Mouse (Mus musculus): Measurements from ENCODE around the gene Ktn1.

Gene Ktn1

DNA sequence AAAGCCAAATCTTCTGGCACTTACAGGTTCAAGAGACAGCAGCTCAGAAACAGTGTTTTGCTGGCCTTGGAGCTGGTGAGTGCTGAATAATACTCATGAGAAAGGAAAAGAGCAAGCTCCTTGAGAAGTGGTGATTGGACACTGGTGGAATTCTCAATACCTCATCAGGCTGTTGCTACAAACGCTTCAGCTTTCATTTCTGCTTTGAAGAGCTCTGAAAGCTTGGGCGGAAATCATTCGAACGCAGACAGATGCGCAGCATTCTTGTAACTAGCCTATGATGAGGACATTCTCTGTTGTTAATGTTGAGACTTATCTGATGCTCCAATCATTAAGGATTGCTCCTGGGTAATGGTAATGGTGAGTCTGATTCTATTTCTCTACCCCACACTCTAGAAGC is at the start of gene Ktn1:
TSS of gene Ktn1 (plus strand) at position 231 of the 400 bp plus-strand sequence.
- no peak for DNase-seq

DNA sequence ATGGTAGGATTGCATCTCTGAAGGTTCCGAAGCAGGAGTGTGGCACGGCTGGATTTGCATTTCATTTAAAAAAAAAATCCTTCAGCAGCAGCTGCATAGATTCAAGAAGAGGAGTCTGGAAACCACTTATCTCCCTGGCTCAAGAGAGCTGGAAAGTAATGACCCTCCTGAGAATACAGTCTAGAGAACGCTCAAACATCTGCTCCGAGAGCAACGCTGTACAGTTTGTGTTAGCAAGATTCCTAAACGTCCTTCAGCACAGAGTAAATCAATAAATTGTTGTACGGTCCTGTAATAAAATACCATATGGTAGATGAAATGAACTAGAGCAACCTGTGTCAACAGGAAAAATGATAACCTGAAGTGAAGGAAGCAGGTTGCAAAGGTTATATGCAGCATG is 35.0 kb upstream of the Ktn1 start:
- no peak for DNase-seq

DNA sequence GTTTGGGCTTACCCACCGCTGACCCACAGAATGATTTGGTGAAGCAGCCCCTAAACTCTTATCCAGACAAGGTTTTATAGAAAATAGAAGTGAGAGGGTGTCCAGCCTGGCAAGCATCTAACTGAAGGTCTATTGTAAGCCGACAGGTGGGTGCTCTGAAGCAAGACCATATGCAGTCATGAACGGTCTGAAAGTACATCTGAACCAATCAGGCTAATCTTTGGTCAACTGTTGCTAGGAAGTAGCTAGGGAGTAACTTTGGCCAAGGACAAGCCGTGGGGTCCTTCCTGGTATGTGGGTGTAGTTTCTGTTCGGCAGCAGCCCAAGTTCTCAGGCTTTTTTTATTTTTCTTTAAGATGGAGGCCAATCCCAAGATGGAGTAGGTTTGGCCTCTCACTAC is 29.4 kb upstream of the Ktn1 start:
- no peak for DNase-seq

DNA sequence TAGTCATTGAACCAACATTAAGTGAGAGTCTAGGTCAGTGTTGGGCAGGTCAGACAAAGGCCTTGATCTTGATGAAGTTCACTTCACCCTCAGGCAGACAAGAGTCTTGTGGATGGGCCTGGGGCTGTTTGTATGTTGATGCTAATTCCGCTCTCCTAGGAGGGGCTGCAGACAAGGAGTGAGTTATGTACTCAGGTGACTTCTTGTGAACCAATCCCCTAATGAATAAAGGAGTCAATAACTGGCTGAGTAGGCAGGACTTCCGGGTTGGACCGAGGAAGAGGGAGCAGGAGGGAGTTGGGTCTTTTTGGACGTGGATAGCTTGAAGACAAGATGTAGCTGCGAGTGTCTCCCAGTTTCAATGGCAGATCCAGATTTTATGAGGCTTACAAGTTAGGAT is 26.3 kb upstream of the Ktn1 start:
- DNase-seq, result no peak

DNA sequence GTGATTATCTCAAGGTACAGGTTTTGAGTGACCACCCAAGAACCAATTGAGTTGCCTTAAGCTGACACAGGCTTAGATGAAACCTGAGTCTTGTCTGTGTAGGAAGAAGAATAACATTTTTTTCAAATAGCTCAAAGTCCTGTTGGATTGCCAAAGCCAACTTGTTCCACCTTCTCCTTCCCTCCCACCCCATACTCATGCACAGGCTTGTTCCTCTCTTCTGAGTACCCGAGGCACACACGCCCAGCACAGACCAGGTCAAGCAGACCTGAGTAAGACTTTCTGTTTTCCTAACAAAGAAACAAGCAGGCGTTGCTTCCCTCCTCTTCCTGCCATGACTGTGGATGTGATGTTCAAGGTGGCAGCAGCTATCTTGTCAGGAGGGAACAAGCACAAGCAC is 23.4 kb upstream of the Ktn1 start:
- DNase-seq, result no peak

DNA sequence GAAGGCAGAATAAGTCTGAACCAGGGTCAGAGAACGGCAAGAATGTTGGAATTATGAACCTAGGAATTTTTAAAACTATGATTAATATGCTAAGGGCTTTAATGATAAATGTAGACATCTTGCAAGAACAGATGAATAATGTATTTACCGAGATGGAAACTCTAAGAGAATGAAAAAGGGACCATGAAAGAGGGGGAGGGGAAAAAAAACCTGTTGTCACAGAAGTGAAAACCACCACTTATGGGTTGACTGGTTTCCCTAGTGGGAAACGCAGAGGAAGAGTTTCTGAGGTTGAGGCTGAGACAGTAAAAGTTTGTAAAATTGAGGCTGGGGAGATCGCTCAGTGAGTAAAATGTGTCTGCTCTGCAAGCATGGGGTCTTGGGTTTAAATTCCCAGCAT is 22.1 kb upstream of the Ktn1 start:
- no peak for DNase-seq

DNA sequence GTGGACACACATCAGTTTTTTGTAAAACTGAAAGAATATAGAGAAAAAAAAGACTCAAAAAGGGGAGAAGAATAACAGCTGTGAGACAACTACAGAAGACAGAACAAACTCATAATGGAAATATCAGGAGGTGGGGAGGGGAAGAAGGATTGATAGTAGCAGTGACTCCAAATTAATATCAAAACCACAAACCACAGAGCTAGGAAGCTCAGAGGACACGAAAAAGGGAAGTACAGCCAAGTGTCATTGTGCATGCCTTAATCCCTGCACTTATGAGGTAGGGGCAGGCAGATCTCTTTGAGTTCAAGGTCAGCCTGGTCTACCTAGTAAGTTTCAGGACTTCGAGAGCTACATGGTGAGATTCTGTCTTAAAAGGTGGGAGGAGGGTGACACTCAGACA is 21.4 kb upstream of the Ktn1 start:
- DNase-seq, result no peak

DNA sequence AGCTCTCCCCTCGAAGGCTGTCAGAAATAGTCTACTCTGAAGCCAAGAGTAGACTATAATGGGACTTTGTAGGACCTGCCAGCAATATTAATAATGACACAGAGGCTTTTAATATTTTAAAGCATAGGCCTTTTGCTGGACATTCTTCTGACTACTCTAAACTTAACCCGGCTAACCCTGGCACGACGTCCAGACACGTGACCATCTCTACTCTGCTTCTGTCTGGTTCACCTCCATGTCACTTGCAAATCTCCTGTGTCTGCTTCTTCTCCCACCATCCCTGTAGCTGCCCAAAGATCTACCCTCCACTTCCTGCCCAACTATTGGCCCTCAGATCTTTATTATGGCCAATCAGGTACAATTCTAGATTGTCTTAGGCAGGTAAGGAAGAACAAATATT is 20.9 kb upstream of the Ktn1 start:
- DNase-seq, result no peak

DNA sequence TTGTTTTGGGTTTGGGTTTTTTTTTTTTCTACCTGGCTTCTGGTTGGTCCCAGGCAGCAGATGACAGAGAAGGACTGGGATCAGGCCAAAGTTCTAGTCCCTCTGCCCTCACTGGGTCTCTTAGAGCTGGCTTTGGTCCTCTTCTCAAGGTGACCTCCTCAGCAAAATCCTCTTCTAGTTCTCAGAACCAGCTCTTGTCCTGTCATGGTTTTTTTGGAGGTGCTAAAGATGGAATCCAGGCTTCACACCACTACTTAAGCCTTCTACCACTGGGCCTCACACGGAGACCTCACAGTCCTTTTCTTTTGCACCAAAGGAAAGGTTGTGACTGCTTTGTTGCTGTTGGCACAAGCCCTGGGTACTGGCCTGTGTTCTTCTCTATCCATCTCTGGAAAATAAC is 15.8 kb upstream of the Ktn1 start:
- no peak for DNase-seq

DNA sequence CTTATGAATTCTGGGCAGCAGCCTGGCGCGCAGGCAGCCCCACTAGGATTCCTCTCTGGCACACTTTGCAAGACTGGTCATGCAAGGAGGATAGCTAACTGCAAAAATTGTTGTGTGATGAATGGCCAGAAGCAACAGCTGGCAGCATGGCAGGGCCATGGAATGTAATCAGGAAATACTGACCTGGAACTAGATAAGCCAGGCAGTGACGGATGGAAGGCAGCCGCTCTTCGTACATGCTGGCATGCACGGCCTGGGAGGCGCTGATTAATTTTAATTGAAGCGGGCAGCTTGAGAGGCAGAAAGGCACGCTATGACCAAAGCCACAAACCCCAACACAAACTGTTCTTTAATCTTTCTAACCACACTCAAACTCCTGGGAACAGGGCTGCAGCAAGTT is 13.8 kb upstream of the Ktn1 start:
- DNase-seq, result no peak

DNA sequence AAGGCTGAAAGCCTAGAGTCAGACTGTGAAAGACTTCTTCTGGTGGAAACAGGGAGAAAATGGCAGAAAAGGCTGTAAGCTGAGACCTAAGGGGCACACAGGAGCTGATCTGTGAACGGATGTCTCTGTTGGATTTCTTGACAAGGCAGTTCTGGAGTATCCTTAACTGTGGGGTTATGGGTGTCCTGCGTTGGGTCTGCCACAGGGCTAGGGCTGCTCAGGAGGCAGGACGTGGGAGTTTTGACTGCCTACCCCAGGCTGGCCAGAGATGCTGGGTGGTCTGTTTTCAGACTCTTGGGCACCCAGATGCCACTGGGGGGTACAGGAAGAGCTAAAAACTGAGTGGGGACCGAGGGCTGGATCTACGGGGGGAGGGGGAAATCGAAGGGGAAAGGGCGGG is 13.4 kb upstream of the Ktn1 start:
- DNase-seq, result no peak

DNA sequence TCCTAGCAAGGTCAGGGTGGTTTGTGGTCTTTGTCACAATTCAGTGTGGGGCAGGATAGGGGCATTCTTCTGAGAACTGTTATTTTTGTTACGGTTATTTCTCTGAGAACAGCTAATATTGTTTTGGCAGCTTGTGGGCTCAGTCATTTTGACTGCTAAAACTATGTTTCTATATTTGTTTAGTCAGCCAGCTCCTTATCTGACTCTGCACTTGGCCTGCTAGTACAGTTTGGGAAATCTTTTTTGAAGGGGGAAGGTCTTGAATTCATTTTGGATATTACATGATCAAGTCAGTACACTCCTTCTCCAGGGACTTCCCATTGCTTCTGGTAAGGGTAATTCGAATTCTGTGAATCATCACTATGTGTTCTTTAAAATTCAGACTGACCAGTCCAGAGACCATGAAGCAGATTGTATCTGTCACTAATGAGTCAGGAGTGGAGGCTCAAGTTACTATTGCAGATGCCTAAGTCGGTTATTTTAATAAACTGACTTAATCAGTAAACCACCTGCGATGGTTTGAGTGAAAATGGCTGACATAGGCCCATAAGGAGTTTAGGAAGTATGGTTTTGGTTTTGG is 9.8 kb upstream of the Ktn1 start:
- no peak for DNase-seq

DNA sequence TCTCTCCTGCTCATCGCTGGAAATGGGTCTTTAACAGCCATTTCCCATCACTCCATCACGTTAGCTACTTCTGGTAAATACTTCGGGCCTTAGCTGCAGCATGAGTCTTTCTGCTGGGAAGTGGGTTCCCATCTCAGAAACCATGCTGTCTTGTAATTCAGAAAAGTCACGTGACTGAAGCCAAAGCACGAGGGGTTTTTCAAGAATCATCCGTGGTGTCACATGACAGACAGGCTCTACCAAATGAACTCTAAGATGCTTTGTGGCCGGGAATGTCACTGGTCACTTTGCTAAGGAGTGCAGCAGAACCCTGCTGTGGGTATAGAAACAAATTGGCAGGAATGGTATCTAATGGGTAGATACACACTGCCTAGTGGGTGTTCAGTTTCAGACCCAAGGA is 2.6 kb upstream of the Ktn1 start:
- DNase-seq, result no peak

DNA sequence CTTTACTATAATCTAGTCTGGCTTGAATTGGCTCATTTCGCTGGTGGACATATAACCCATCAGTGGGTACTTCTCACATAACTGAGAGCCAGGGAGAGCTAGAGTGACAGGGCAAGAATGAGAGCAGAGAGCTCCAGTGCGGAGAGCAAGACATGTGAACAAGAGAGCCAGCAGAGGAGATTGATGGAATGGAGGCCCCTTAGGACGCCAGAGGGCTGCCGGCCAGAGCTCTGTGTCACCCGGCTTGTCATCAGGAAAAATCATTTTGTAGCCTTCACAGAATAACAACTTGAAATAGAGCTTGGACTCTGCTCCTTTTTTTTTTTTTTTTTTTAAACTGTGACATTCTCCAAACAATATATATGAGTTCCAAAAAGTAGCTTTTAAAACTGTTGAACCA is 2.0 kb upstream of the Ktn1 start:
- DNase-seq, result no peak

DNA sequence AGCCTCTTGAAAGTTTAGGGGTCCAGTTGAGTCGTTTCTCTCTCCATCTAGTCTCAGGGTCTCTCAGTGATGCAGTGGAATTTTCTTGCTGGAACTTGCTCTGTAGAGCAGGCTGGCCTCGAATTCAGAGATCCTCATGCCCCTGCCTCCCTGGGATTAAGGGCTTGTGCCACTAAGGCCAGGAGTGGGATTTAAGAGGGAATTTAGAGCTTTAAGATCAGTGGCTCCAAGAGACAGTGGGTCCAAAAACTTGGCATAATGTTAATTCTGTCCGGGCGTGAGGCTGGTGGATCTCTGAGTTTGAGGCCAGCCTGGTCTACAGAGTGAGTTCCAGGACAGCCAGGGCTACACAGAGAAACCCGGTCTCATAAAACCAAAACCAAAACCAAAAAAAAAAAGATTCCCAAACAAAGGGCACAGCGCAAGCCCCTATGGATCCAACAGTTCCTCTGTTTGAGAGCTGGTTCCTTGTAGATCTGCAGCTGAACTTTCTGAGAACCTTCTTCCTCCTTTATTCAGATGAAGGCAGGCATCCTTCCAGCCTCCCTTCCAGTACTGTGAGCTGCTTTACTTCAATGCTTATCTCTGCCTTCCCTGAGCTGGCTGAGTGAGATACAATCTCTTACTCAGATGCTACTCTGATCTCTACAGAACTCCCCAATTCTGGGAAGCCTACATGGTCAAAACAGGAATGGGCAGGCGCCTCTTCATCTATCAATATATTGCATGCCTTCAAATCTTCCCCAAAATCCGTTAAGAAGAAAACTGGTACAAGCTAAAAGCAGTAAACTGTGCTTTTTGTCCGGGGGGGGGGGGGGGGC is 1.3 kb upstream of the Ktn1 start:
- DNase-seq, result no peak

DNA sequence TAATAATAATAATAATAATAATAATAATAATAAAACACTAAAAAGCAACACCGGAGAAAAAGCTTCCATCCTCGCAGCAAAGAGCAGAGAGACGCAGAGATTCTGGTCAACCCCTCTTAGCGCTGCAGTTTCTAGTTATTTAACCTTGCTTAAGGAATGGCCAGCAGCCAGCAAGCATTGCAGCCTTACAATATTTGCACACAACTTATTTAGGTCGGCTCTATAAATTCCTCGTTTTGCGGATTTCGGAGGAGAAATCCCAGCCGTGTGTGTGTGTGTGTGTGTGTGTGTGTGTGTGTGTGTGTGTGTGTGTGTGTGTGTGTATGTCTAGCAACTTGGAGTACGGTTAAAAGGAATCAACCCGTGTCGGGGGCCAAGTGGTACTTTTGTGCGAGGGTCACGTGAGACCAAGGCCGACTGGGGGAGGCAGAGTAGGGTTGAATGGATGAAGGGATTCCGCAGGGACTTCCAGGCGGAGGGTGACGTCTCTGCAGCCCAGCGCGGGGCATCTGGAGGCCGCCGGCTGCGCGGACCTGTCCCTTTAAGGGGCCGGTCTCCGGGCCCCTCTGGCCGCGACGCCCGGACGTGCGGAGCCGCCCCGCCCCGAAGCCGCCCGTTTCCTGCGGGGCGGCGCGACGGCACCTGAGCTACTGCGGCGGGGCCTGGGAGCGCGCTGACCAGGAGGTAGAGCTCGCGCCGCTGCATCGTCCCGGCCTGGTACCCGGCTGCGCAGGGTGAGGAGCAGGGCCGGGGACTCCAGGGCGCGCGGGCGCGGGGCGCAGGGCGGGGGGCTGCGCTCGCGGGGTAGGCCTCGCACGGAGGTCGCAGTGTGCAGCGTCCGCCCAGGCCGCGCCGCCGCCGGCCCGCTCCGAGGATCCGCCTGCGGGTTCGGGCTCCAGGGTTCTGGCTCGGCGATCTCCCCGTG is 720 bp downstream of the Ktn1 start:
- DNase-seq, result peak; percentile 61 to 64

DNA sequence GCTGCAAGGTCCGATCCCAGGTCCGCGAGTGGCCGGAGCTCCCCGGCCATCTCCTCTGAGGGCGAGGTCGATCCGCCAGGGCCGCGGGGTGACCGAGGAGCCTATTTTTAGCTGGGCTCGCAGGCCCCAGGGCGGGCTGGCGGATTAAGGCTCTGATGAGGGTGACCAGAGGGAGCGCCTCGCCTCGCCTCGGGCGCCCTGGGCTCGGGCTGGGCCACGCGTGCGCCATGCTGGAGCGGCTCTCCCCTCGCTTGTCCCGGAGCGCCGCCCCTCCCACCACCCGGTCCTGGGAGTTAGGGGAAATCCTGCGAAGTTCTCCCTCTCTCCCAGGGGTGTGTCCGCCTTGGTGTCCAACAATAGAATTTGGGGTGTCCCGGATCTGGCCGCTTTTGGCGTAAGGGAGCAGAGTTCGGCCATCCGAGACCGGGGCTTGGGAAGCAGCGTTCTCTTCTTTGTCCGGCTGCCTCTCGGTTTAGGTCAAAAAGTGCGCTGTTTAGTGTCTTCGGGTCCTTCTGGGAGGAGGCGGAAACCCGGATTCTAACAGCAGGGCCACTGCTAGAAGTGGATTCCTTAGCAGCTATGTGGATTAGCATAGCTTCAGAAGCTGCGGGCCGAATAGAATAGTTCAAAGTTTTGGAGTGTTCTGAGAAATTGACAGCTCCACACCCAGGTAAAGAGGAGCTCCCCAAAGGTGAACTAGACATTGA is 1.5 kb downstream of the Ktn1 start:
- peak; percentile 40 to 51 for DNase-seq

DNA sequence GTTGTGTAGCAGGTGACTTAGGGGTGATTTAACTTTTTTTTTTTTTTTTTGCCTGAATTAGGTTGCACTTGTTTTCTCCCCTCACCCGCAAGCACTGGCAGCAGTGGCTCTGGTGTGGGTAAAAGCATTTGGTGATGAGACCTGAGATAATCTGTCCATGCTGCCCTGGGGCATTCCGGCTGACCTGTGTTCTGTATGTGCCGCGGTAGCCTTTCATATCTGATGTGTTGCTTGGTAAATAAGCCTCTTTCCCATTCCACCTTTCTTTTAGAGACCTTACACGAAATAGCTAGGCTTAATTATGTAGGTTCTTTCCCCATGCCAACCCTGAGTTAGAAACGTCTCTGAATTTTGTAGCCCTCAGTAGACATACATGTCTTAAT is 2.1 kb downstream of the Ktn1 start:
- no peak for DNase-seq

DNA sequence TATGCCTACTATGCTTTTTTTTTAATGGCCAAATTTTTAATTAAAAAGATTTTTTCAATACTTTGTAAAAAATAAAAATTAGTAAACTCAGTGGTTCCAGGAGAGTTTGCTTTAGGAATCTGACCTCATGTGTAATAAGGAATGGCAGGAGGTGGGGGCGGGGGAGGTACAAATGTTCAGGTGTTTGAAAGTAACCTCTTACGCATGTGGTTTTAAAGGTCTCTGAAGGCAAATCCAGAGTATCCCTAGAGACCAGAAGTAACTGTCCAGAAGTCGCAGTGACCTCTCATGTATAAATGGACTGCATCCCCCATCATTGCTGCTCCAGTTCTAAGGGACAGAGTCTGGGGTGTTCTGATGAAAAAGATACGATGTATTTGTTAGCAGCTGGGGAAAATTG is 3.0 kb downstream of the Ktn1 start:
- DNase-seq, result no peak

DNA sequence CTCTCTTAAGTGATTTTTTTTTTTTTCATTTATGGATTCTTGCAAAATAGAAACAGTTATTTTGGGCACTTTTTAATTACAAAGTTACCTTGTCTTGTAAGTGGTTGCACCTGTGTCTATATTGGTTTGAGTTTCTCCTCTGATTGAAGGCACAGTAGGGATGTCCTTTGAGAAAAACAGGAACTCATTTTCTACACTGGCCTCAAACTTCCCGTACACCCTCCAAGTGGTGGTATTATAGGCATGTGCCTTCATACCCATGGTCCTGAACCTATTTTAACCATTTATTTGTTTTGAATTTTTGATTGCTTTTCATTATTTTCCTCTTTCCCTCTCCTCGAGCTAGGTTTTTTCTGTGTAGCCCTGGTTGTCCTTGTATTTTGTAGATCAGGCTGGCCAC is 7.2 kb downstream of the Ktn1 start:
- DNase-seq, result no peak

DNA sequence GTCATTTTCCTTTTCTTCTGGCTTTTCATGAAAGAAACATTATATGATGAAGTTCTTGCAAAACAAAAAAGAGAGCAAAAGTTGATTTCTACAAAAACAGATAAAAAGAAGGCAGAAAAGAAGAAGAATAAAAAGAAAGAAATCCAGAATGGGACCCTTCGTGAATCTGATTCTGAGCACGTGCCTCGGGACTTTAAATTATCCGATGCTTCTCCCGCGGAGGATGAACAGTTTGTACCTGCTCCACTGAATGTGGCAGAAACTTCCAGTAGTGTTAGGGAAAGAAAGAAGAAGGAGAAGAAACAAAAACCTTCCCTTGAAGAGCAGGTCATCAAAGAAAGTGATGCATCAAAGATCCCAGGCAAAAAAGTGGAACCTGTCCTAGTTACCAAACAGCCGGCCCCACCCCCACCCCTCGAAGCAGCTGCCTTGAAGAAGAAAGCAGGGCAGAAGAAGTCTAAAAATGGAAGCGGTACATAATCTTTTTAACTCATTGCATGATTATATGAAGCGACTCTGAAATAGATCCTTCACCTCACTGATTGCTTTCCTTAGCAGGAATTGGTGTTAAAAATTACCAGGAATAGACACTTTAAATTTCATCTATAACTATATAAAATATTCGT is 15.7 kb downstream of the Ktn1 start:
- DNase-seq, result no peak

DNA sequence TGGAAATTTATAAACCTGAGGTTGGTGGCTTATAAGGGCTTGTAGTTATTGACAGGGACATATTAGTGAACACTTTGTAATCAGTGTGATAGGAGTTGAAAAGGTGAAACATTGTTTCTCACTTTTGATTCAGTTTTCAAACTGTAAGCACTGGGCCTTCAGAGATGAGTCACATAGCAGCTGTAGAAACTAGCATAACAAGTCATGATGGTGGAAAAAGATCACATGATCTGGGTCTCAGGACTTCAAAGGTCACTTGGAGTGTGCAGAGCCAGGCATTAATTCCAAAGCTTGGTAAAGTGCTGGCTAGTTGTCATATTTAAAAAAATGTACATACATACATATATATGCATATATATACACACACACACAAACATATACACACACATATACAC is 16.2 kb downstream of the Ktn1 start:
- DNase-seq, result no peak

All from thymus, postnatal 36 days (tissue).